In the genomic region with DNA sequence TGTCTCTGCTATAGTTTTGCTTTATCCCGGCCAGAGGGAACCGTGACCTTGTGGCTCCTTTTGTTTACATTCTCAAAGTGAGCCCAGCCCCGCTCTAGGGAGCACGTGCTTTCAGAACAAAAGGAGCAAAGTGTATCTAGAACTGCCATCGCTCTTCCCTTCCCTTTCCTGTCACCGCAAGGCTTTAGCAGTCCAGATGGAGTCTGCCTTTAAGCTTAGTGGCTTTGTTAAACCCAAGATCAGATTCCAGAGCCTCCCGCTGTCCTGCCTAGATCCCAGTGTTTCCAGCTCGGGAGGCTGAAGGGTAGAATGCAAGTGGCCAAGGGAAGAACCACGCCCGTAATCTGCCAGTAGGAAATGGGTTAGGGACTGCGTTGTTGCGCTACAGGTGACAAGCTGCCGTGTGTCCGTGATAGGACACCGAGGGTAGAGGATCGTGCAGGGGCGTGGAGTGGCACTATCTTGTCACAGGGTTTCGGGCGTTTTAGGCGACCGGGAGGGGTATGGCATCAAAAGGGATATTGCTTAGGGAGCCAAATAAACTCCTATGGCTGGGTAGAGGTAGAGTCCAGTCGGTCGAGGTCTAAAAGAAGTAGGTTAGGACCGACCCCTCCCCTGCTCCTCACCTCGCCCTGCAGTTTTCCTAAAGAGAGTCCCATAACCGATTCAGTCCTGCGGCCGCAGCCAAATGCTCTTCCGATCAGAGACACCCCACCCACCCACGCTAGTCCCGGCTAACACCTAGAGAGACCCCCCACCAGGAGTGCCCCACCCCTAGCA, we compare ENCODE assay signal across 8 mouse cellular contexts. TPM values are rescaled to one million over a fixed set of nuclear protein-coding genes. Genes with fewer than 3 reads are reported as not detected.
DNase-seq lines count a peak whose midpoint lies in the region; ATAC-seq lines count a peak whose summit lies in the region.

No protein-coding gene starts in this region.

- DNase-seq in kidney, adult 8-10 months = no peak
- DNase-seq in midbrain, embryonic 14.5 days = peak; percentile 77
- peak; percentile 65 to 66 for DNase-seq in thymus, postnatal 36 days

- H3K9ac ChIP-seq in kidney, embryonic 14.5 days (ENCODE audit: low read depth, low read length) = peak overlapping the region; percentile 96
- peak overlapping the region; percentile 79 for H3K9ac ChIP-seq in heart, embryonic 12.5 days
- peak overlapping the region; percentile 69 for H3K9ac ChIP-seq in limb, embryonic 13.5 days
- peak overlapping the region; percentile 91 for H3K9ac ChIP-seq in midbrain, embryonic 14.5 days (replicated peaks; ENCODE audit: low read length)

- WGBS in kidney, embryonic 14.5 days = 1% methylated on average over 31 of the region's 31 CpGs
- under 1% methylated on average over 31 of the region's 31 CpGs for WGBS in heart, embryonic 12.5 days
- under 1% methylated on average over 31 of the region's 31 CpGs for WGBS in limb, embryonic 13.5 days
- 1% methylated on average over 31 of the region's 31 CpGs for WGBS in midbrain, embryonic 14.5 days

- peak overlapping the region; percentile 6 for H3K27ac ChIP-seq in kidney, embryonic 14.5 days (ENCODE audit: low read depth, low read length)
- H3K27ac ChIP-seq in heart, embryonic 12.5 days (ENCODE audit: poor library complexity, severe bottlenecking) = peak overlapping the region; percentile 56
- peak overlapping the region; percentile 10; the same call in 1 of the 2 replicates for H3K27ac ChIP-seq in limb, embryonic 13.5 days
- peak overlapping the region; percentile 94 for H3K27ac ChIP-seq in midbrain, embryonic 14.5 days (replicated peaks; ENCODE audit: low read depth, low read length)

- peaks cover 19% of the 10 kb centered on the region for H3K36me3 ChIP-seq in kidney, embryonic 14.5 days (ENCODE audit: control insufficient read depth, insufficient read depth, low read length)
- H3K36me3 ChIP-seq in heart, embryonic 12.5 days = peaks cover 18% of the 10 kb centered on the region
- peaks cover 18% of the 10 kb centered on the region for H3K36me3 ChIP-seq in limb, embryonic 13.5 days
- H3K36me3 ChIP-seq in midbrain, embryonic 14.5 days (ENCODE audit: control insufficient read depth, insufficient read depth, low read length) = peaks cover 20% of the 10 kb centered on the region

- peak; percentile 24 for ATAC-seq in kidney, embryonic 14.5 days (ENCODE audit: low FRiP score, low TSS enrichment)
- ATAC-seq in common myeloid progenitor, adult 5-6 weeks (replicated peaks; ENCODE audit: low read depth, poor library complexity, severe bottlenecking) = peak; percentile 7; the same call in 1 of the 2 replicates
- ATAC-seq in heart, embryonic 12.5 days (ENCODE audit: insufficient number of reproducible peaks, low FRiP score) = peak; percentile 35
- ATAC-seq in limb, embryonic 13.5 days (ENCODE audit: low FRiP score, low read depth) = peak; percentile 26; the same call in 1 of the 2 replicates
- ATAC-seq in midbrain, embryonic 14.5 days (ENCODE audit: low FRiP score, low TSS enrichment) = peak; percentile 55
- ATAC-seq in inflammation-experienced regulatory T-cells, adult 6 months = no peak

- no peaks in the 10 kb centered on the region for H3K9me3 ChIP-seq in kidney, embryonic 14.5 days (ENCODE audit: control insufficient read depth, low read length)
- H3K9me3 ChIP-seq in heart, embryonic 12.5 days (replicated peaks) = 0 out of 2 replicates have a peak, but pooled peaks cover 3% of the 10 kb centered on the region
- no peaks in the 10 kb centered on the region for H3K9me3 ChIP-seq in limb, embryonic 13.5 days
- H3K9me3 ChIP-seq in midbrain, embryonic 14.5 days (ENCODE audit: control insufficient read depth, low read length) = no peaks in the 10 kb centered on the region

- H3K4me2 ChIP-seq in kidney, embryonic 14.5 days (replicated peaks; ENCODE audit: low read depth, low read length) = peak overlapping the region; percentile 72
- peak overlapping the region; percentile 93 for H3K4me2 ChIP-seq in heart, embryonic 12.5 days
- H3K4me2 ChIP-seq in limb, embryonic 13.5 days (replicated peaks) = peak overlapping the region; percentile 96
- peak overlapping the region; percentile 88 for H3K4me2 ChIP-seq in midbrain, embryonic 14.5 days (ENCODE audit: low read length)

- no peaks in the 10 kb centered on the region for H3K27me3 ChIP-seq in kidney, embryonic 14.5 days (ENCODE audit: control insufficient read depth, insufficient read depth, low read length)
- H3K27me3 ChIP-seq in heart, embryonic 12.5 days (replicated peaks) = no peaks in the 10 kb centered on the region
- no peaks in the 10 kb centered on the region for H3K27me3 ChIP-seq in limb, embryonic 13.5 days
- no peaks in the 10 kb centered on the region for H3K27me3 ChIP-seq in midbrain, embryonic 14.5 days (ENCODE audit: control insufficient read depth, insufficient read depth, low read length)

- H3K4me1 ChIP-seq in kidney, embryonic 14.5 days (ENCODE audit: control insufficient read depth, insufficient read depth, low read length) = peaks cover 7% of the 10 kb centered on the region; the same call in 1 of the 2 replicates
- H3K4me1 ChIP-seq in heart, embryonic 12.5 days (replicated peaks) = peaks cover 19% of the 10 kb centered on the region
- peaks cover 20% of the 10 kb centered on the region for H3K4me1 ChIP-seq in limb, embryonic 13.5 days
- peaks cover 44% of the 10 kb centered on the region for H3K4me1 ChIP-seq in midbrain, embryonic 14.5 days (ENCODE audit: control insufficient read depth, insufficient read depth, low read length)

- peak overlapping the region; percentile 92 for H3K4me3 ChIP-seq in kidney, embryonic 14.5 days (ENCODE audit: low read length)
- peak overlapping the region; percentile 84 for H3K4me3 ChIP-seq in heart, embryonic 12.5 days
- H3K4me3 ChIP-seq in limb, embryonic 13.5 days = peak overlapping the region; percentile 93
- peak overlapping the region; percentile 72 for H3K4me3 ChIP-seq in midbrain, embryonic 14.5 days (replicated peaks; ENCODE audit: low read depth, low read length)

RNA-seq across cellular contexts. Expression of gene Stmn1, which starts 0.5 kb away (rescaled TPM):
- polyA plus RNA-seq in kidney, embryonic 14.5 days (2014; fragmentation: Nextera tagmentation; extraction: Ambion mirVana) = 1,829 and 1,880 TPM in 2 replicates
- total RNA-seq in common myeloid progenitor, adult 5-6 weeks (2017) = 1,614 and 1,654 TPM in 2 replicates
- polyA plus RNA-seq in heart, embryonic 12.5 days (2016; fragmentation: Nextera tagmentation; extraction: Ambion mirVana) = 924 and 950 TPM in 2 replicates
- polyA plus RNA-seq in limb, embryonic 13.5 days (2015; fragmentation: Nextera tagmentation; extraction: Ambion mirVana) = 1,889 and 1,921 TPM in 2 replicates
- polyA plus RNA-seq in midbrain, embryonic 14.5 days (2014; fragmentation: Nextera tagmentation; extraction: Ambion mirVana) = 6,974 and 7,359 TPM in 2 replicates
- polyA plus RNA-seq in inflammation-experienced regulatory T-cells, adult 6 months (2017; shearing (Covaris generic)) = 100 to 1,000 TPM in 1 of 3 experiments, 10 to 100 TPM in 2; 62.2 to 637 (median 91.9) TPM

RNA-seq across cellular contexts. Expression of gene Paqr7, which starts 28.9 kb away (rescaled TPM):
- polyA plus RNA-seq in kidney, embryonic 14.5 days (2014; fragmentation: Nextera tagmentation; extraction: Ambion mirVana) = 0.57 and 0.73 TPM in 2 replicates
- 10.6 and 12.6 TPM in 2 replicates for total RNA-seq in common myeloid progenitor, adult 5-6 weeks (2017)
- polyA plus RNA-seq in heart, embryonic 12.5 days (2016; fragmentation: Nextera tagmentation; extraction: Ambion mirVana) = 12.3 and 12.9 TPM in 2 replicates
- 3.7 and 4.1 TPM in 2 replicates for polyA plus RNA-seq in limb, embryonic 13.5 days (2015; fragmentation: Nextera tagmentation; extraction: Ambion mirVana)
- polyA plus RNA-seq in midbrain, embryonic 14.5 days (2014; fragmentation: Nextera tagmentation; extraction: Ambion mirVana) = 6.6 and 14.3 TPM in 2 replicates
- 10 to 100 TPM; 22.5 to 35.0 (median 31.7) TPM for polyA plus RNA-seq in inflammation-experienced regulatory T-cells, adult 6 months (2017; shearing (Covaris generic))

RNA-seq across cellular contexts. Expression of gene Aunip, which starts 43.2 kb away (rescaled TPM):
- polyA plus RNA-seq in kidney, embryonic 14.5 days (2014; fragmentation: Nextera tagmentation; extraction: Ambion mirVana) = 5.9 and 20.7 TPM in 2 replicates
- total RNA-seq in common myeloid progenitor, adult 5-6 weeks (2017) = 32.6 and 37.0 TPM in 2 replicates
- polyA plus RNA-seq in heart, embryonic 12.5 days (2016; fragmentation: Nextera tagmentation; extraction: Ambion mirVana) = 11.4 and 12.0 TPM in 2 replicates
- 10.6 and 10.8 TPM in 2 replicates for polyA plus RNA-seq in limb, embryonic 13.5 days (2015; fragmentation: Nextera tagmentation; extraction: Ambion mirVana)
- polyA plus RNA-seq in midbrain, embryonic 14.5 days (2014; fragmentation: Nextera tagmentation; extraction: Ambion mirVana) = 0.78 and 1.6 TPM in 2 replicates
- polyA plus RNA-seq in inflammation-experienced regulatory T-cells, adult 6 months (2017; shearing (Covaris generic)) = 1 to 10 TPM in 1 of 3 experiments, under 1 TPM in 2; 0.44 to 7.2 (median 0.94) TPM

Comparison
In these comparisons a context has a peak if more than half of its experiments do, and no peak if none do; other contexts are left out.
1. H3K27ac ChIP-seq: peak in every context shown above with its lines; median percentile 94 in midbrain, embryonic 14.5 days; 56 in heart, embryonic 12.5 days; 10 in limb, embryonic 13.5 days; 6 in kidney, embryonic 14.5 days.
2. DNase-seq: peak in midbrain, embryonic 14.5 days (single experiment) and thymus, postnatal 36 days (2 of 2); none in kidney, adult 8-10 months (0 of 2).
3. Peak in every context shown above with its lines, with median percentiles within 50 percentile points of each other: H3K4me2 ChIP-seq, H3K4me3 ChIP-seq and H3K9ac ChIP-seq.